Mouse (Mus musculus) hindbrain, embryonic 13.5 days (tissue): Measurements from ENCODE around the gene 2310022A10Rik. TPM values are rescaled to one million over a fixed set of nuclear protein-coding genes. Genes with fewer than 3 reads are reported as not detected.
A peak's percentile ranks its signal among the peaks of the same experiment; 100 is the strongest.

Experiments
- ATAC-seq: fragments of 200-750 bp; cut with Nextera tagmentation; 2 replicates; pipeline ENCODE4 v1.8.0; 2017; ENCODE audit warnings: moderate TSS enrichment; ENCODE audit not compliant: low FRiP score
- H3K27ac ChIP-seq: fragments of 300-500 bp; sonication (generic); 2 replicates; pipeline ENCODE4 v1.5.1; 2015; ENCODE audit warnings: inconsistent platforms, mild to moderate bottlenecking, moderate library complexity
- H3K27me3 ChIP-seq: fragments of 300-500 bp; sonication (generic); 2 replicates; pipeline ENCODE4 v1.6.1; 2015; ENCODE audit warnings: mild to moderate bottlenecking, inconsistent platforms
- H3K36me3 ChIP-seq: fragments of 300-500 bp; sonication (generic); 2 replicates; pipeline ENCODE4 v1.6.1; 2015; ENCODE audit warnings: mild to moderate bottlenecking, inconsistent platforms
- H3K4me1 ChIP-seq: fragments of 300-500 bp; sonication (generic); replicated peaks from 2 replicates; pipeline ENCODE4 v1.6.1; 2015; ENCODE audit warnings: inconsistent platforms
- H3K4me2 ChIP-seq: fragments of 300-500 bp; sonication (generic); 2 replicates; pipeline ENCODE4 v1.6.1; 2015; ENCODE audit warnings: inconsistent platforms, mild to moderate bottlenecking, moderate library complexity
- H3K4me3 ChIP-seq: fragments of 300-500 bp; sonication (generic); 2 replicates; pipeline ENCODE4 v1.5.1; 2015; ENCODE audit warnings: mild to moderate bottlenecking, inconsistent platforms
- H3K9ac ChIP-seq: fragments of 300-500 bp; sonication (generic); 2 replicates; pipeline ENCODE4 v1.6.1; 2015; ENCODE audit warnings: mild to moderate bottlenecking, inconsistent platforms
- H3K9me3 ChIP-seq: fragments of 300-500 bp; sonication (generic); 2 replicates; pipeline ENCODE4 v1.6.1; 2016; ENCODE audit warnings: inconsistent platforms
- WGBS: fragments of 180-500 bp; shearing (Covaris S2); methylation state at CpG from one replicate; pipeline ENCODE4 v1.1.7; 2015; 5-methylcytosine and 5-hydroxymethylcytosine counted together
- polyA plus RNA-seq: library from polyadenylated mRNA; unstranded; fragments of >200 nt; fragmentation: Nextera tagmentation; extraction: Ambion mirVana; gene quantifications from 2 replicates; pipeline ENCODE4 v1.2.1, GENCODE M21; 2015

Gene 2310022A10Rik
- polyA plus RNA-seq, result 32.1 and 34.0 TPM in 2 replicates

DNA sequence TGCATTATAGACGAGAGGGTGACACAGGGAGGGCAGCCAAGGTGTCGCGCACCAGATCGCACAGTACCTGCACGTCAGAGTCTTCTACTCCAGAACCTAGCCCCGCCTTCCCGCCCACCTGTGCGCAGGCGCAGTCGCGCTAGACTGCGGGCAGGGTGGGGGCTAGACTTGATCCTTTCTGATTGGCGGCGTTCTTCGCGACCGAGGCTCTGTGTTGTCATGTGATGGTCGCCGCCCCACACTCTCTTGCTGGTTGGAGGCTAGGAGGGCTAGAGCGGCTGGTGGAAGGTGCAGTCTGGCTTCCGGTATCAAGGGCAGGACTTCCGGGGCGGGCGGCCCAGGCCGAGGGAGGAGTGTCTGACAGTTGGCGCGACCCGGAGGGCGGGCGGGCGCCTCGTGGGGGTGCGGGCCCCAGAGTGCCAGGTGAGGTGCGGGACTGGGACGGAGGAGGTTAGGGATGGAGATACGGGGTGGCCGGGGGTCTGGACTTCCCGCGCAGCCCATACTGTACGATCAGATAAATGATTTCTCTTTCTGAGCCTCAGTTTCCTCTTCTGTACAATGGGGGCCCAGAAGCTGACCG is at the start of gene 2310022A10Rik, which contains the start of gene Pld3:
Gene 2310022A10Rik, plus strand, starts transcription at position 303 of the 583 bp plus-strand sequence.
Gene Pld3, minus strand, starts transcription at position 288 of the 583 bp plus-strand sequence.
- Histone ChIP-seq H3K4me3 (peak within 1 kb of the TSS; percentile 79), H3K4me1 (peaks cover 21% of the 10 kb centered on the region), H3K27me3 (no peaks in the 10 kb centered on the region), H3K9ac (peak within 1 kb of the TSS; percentile 82), H3K36me3 (peaks cover 11% of the 10 kb centered on the region), H3K9me3 (no peaks in the 10 kb centered on the region), H3K4me2 (peak within 1 kb of the TSS; percentile 84), H3K27ac (peak within 1 kb of the TSS; percentile 52)
- peak; percentile 99 for ATAC-seq
- under 1% methylated on average over 41 of the region's 41 CpGs for WGBS

GRCm38 (mm10) chr7:27506765-27507370 is 46.2 kb upstream of the 2310022A10Rik start:
- WGBS, result 39% methylated on average over 9 of the region's 9 CpGs
- Histone ChIP-seq H3K36me3 (no peaks in the 10 kb centered on the region), H3K27me3 (no peaks in the 10 kb centered on the region), H3K4me1 (peaks cover 9% of the 10 kb centered on the region), H3K27ac (peak overlapping the region; percentile 96), H3K4me2 (peak overlapping the region; percentile 59), H3K9ac (peak overlapping the region; percentile 51; the same call in 1 of the 2 replicates), H3K9me3 (no peaks in the 10 kb centered on the region), H3K4me3 (peak overlapping the region; percentile 51)
- no peak for ATAC-seq

- Histone ChIP-seq H3K27ac (peak overlapping the region; percentile 96), H3K4me1 (peaks cover 9% of the 10 kb centered on the region), H3K36me3 (no peaks in the 10 kb centered on the region), H3K27me3 (no peaks in the 10 kb centered on the region), H3K4me2 (peak overlapping the region; percentile 59), H3K4me3 (peak overlapping the region; percentile 51), H3K9ac (peak overlapping the region; percentile 72), H3K9me3 (no peaks in the 10 kb centered on the region)
- ATAC-seq, result peak; percentile 91
- under 1% methylated on average over 54 of the region's 54 CpGs for WGBS
Observed at GRCm38 (mm10) chr7:27507711-27508647, 45.1 kb upstream of the 2310022A10Rik start.

GRCm38 (mm10) chr7:27508648-27509005 is 44.4 kb upstream of the 2310022A10Rik start:
- H3K9ac ChIP-seq, result no peak overlapping the region
- peak overlapping the region; percentile 51 for H3K4me3 ChIP-seq
- no peaks in the 10 kb centered on the region for H3K36me3 ChIP-seq
- H3K27ac ChIP-seq, result peak overlapping the region; percentile 96
- peak overlapping the region; percentile 59 for H3K4me2 ChIP-seq
- no peaks in the 10 kb centered on the region for H3K9me3 ChIP-seq
- H3K27me3 ChIP-seq, result no peaks in the 10 kb centered on the region
- ATAC-seq, result peak; percentile 64
- H3K4me1 ChIP-seq, result peaks cover 9% of the 10 kb centered on the region
- WGBS, result 26% methylated on average over 6 of the region's 6 CpGs

DNA sequence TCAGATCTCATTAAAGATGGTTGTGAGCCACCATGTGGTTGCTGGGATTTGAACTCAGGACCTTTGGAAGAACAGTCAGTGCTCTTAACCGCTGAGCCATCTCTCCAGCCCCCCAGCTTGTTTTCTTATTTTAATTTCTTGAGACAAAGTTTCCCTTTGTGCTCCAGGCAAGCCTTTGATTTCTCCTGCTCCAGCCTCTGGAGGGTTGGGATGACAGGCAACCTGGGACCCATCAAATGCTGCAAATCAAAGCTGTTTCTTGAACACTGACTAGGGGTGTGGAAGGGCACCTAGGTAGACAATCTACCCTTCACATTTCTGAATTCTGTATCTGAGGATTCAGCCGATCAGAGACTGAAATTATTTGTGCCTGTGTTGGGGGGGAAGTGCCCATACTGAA is 42.2 kb upstream of the 2310022A10Rik start:
- H3K4me1 ChIP-seq, result peaks cover 9% of the 10 kb centered on the region
- H3K4me3 ChIP-seq, result no peak overlapping the region
- no peak overlapping the region for H3K4me2 ChIP-seq
- H3K9me3 ChIP-seq, result no peaks in the 10 kb centered on the region
- no peak overlapping the region for H3K9ac ChIP-seq
- H3K27me3 ChIP-seq, result no peaks in the 10 kb centered on the region
- WGBS, result 84% methylated on average over 2 of the region's 2 CpGs
- no peaks in the 10 kb centered on the region for H3K36me3 ChIP-seq
- ATAC-seq, result no peak
- no peak overlapping the region for H3K27ac ChIP-seq

- Histone ChIP-seq H3K36me3 (no peaks in the 10 kb centered on the region), H3K27ac (no peak overlapping the region), H3K4me2 (no peak overlapping the region), H3K4me1 (no peaks in the 10 kb centered on the region), H3K9ac (no peak overlapping the region), H3K9me3 (no peaks in the 10 kb centered on the region), H3K27me3 (no peaks in the 10 kb centered on the region), H3K4me3 (no peak overlapping the region)
- ATAC-seq, result no peak
- WGBS, result 85% methylated on average over 9 of the region's 9 CpGs
Observed at GRCm38 (mm10) chr7:27514961-27515360, 38.1 kb upstream of the 2310022A10Rik start.

DNA sequence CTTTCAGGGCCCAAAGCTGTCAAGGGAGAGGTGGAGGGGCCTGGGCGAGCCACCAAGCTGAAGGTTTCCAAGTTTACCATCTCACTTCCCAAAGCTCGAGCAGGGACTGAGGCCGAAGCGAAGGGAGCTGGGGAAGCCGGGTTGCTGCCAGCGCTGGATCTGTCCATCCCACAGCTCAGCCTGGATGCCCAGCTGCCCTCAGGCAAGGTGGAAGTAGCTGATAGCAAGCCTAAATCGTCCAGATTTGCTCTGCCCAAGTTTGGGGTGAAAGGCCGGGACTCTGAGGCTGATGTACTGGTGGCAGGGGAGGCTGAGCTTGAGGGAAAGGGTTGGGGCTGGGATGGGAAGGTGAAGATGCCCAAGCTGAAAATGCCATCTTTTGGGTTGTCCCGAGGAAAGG is 34.7 kb upstream of the 2310022A10Rik start:
- WGBS, result 87% methylated on average over 9 of the region's 9 CpGs
- H3K27me3 ChIP-seq, result no peaks in the 10 kb centered on the region

GRCm38 (mm10) chr7:27520104-27520503 is 32.9 kb upstream of the 2310022A10Rik start:
- no peak overlapping the region for H3K27ac ChIP-seq

More for the DNA sequence above, 34.7 kb upstream of the 2310022A10Rik start:
- H3K36me3 ChIP-seq, result no peaks in the 10 kb centered on the region
- H3K27ac ChIP-seq, result no peak overlapping the region
- no peaks in the 10 kb centered on the region for H3K4me1 ChIP-seq
- ATAC-seq, result no peak
- no peak overlapping the region for H3K4me3 ChIP-seq
- H3K9me3 ChIP-seq, result no peaks in the 10 kb centered on the region
- H3K4me2 ChIP-seq, result no peak overlapping the region
- no peak overlapping the region for H3K9ac ChIP-seq

DNA sequence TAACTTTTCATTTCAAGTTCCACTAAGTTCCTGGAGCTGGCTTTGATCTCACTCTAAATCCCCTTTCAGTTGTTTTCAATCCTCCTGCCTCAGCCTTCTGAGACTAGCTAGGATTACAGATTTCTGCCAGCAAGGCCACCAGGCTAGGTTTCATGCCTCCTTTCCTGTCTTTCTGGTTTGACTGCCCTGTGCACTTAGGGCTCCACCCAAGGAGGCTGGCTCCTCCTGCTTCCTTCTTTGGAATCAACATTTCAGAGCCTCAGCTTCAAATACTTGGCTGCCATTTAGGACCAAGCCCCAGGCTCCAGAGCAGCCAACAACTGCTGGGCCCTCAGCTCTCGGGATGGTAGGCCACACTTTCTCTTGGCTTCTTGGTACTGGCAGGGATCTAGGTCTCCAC is 32.4 kb upstream of the 2310022A10Rik start:
- Histone ChIP-seq H3K27me3 (no peaks in the 10 kb centered on the region), H3K9me3 (no peaks in the 10 kb centered on the region), H3K4me2 (no peak overlapping the region), H3K4me1 (no peaks in the 10 kb centered on the region), H3K27ac (no peak overlapping the region), H3K9ac (no peak overlapping the region), H3K36me3 (no peaks in the 10 kb centered on the region), H3K4me3 (no peak overlapping the region)
- no peak for ATAC-seq
- 57% methylated on average over 1 of the region's 1 CpGs for WGBS

More at GRCm38 (mm10) chr7:27520104-27520503, 32.9 kb upstream of the 2310022A10Rik start:
- Histone ChIP-seq H3K4me2 (no peak overlapping the region), H3K4me1 (no peaks in the 10 kb centered on the region), H3K4me3 (no peak overlapping the region), H3K9me3 (no peaks in the 10 kb centered on the region), H3K36me3 (no peaks in the 10 kb centered on the region), H3K27me3 (no peaks in the 10 kb centered on the region), H3K9ac (no peak overlapping the region)
- ATAC-seq, result no peak

GRCm38 (mm10) chr7:27522967-27523366 is 30.1 kb upstream of the 2310022A10Rik start, which contains the start of gene Hipk4:
Gene Hipk4, plus strand, starts transcription at chr7:27523267.
- Histone ChIP-seq H3K4me1 (no peaks in the 10 kb centered on the region), H3K4me2 (no peak within 1 kb of the TSS), H3K27me3 (no peaks in the 10 kb centered on the region), H3K4me3 (no peak within 1 kb of the TSS), H3K27ac (no peak within 1 kb of the TSS), H3K9me3 (no peaks in the 10 kb centered on the region), H3K36me3 (no peaks in the 10 kb centered on the region), H3K9ac (no peak within 1 kb of the TSS)
- WGBS, result 61% methylated on average over 5 of the region's 5 CpGs
- no peak for ATAC-seq

- Histone ChIP-seq H3K9me3 (no peaks in the 10 kb centered on the region), H3K4me3 (no peak overlapping the region), H3K9ac (no peak overlapping the region), H3K36me3 (no peaks in the 10 kb centered on the region; the same call in 1 of the 2 replicates), H3K27me3 (no peaks in the 10 kb centered on the region), H3K4me2 (no peak overlapping the region), H3K27ac (no peak overlapping the region), H3K4me1 (no peaks in the 10 kb centered on the region)
- 96% methylated on average over 13 of the region's 13 CpGs for WGBS
- ATAC-seq, result no peak
Observed at GRCm38 (mm10) chr7:27523805-27524204, 29.2 kb upstream of the 2310022A10Rik start.
